Mouse (Mus musculus) kidney, postnatal 10 days (tissue): ENCODE measurements around the gene Dock2.
"Not testable (repeated sequence)": the region's sequence is repeated elsewhere in the genome, so short reads cannot be mapped to it uniquely, and the experiment has no call there.

ENCODE experiments used
- DNase-seq: peaks from one replicate; pipeline ENCODE4 v3.0.0; 2021; ENCODE audit warnings: mixed read lengths

Dock2 gene

DNA sequence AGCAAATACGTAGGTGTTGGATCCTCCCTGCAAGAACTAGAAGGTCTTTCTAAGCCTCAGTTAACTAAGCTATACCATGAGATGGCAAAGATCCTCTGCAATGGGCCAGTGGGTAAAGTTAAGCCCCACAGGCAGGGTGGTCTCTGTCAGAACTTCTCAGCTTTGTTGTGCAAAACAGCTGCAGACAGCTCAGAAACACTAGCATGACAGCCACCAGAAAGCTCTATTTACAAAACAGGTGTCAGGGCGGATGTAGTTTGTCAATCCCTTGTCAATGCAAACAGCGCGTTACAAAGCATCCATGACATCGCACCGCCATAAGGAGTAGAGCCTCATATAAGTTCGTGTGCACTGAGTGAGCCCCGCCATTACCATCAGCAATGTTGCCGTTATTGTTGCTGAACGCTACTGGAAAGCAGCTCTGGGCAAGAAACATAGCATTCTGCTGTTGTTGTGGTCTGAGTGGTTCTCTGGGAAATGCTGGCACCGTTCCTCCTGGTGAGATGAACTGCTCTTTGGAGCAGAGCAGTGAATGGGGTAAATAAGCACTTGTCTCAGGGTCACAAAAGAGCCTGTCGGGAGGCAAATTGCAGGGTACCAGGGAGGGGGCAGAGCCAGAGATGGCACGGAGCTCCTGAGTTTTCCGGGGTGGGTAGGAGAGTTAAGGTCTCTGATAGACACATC is 507.2 kb downstream of the Dock2 start:
- DNase-seq = no peak

GRCm38 (mm10) chr11:34275941-34276340 is 507.8 kb downstream of the Dock2 start:
- DNase-seq = peak; percentile 6

DNA sequence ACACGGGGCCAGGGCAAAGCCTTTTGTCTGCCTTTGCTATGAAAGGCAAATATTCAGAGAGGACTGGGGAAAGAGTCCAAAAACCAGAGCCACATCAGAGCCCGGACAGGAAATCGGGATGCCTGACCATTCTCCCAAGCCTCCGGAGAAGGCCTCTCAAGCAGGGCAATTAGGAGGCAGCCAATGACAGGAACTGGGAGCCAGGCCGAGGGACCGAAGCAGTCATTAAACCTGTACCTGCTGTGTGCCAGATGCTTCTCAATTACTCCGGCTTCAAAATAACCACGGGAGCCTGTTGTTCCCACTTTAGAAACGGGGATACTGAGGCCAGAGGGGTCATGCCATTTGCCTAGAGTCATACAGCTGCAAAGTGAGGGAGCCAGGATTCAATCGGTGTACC is 511.7 kb downstream of the Dock2 start:
- no peak for DNase-seq

DNA sequence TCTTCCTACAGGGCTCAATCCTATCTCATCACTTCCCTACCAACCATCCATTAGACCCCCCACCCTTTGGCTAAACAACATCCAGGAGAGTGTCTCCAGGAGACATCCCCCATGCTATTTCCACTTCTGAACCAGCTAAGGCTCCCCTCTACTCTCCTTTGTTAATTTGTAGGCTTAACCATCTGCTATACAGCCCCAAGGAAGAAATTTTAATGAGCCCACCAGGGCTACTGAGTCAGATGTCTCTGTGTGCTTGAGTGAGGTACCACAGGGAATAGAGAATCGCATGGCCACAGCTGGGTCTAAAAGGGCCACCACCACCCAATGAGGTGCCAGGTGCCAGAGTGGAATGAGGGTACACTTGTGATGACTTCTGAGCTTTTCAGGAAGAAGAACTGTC is 519.6 kb downstream of the Dock2 start:
- no peak for DNase-seq

GRCm38 (mm10) chr11:34258849-34259469 is 524.7 kb downstream of the Dock2 start:
- no peak for DNase-seq

DNA sequence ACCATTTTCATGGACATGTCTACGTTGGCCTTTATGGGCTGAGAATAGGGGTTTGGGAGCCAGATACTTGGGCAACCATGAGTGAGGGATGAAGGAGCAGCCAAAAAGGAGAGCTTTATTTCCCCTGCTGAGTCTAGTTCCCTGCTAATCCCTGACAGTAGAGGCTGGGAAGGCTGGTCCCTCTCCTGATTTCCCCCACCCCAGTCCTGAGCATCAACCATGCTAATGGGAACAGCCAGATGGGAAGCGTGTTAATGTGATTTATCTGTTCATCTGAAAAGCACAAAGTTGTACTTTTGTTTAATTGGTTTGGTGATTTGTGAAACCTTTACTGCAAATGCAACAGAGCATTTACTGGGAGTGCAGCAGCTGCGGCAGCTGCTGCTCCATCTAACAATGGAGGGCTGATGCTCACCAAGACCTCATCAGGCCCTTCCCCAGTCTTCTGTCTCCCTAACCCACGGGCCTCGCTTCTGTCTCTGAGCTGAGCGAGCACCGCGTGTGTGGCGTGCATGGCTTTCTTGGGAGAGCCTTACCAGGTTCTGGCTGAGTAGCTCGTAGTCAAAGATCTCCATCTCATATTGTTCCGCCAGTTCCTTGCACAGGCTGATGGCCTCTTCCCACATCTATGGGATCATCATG is 526.0 kb downstream of the Dock2 start:
- no peak for DNase-seq

DNA sequence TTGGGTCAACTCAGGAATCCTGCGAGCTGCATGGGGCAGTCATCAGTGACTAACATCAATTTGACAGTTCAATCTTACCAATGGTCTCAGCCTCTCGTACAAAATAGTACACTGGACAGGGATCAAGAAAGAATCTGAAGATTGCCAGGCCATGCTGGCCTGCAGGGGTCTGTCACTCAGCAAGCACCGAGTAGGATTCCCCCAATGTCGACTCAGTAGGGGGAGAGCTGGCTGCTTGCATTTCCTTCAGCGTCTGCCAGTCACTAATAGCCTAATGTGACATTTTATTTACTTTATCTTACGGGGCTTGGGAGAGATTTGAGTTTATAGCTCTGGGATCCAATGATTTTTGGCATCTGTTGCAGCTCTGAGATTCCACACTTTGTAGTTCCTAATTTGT is 540.7 kb downstream of the Dock2 start:
- DNase-seq = no peak

DNA sequence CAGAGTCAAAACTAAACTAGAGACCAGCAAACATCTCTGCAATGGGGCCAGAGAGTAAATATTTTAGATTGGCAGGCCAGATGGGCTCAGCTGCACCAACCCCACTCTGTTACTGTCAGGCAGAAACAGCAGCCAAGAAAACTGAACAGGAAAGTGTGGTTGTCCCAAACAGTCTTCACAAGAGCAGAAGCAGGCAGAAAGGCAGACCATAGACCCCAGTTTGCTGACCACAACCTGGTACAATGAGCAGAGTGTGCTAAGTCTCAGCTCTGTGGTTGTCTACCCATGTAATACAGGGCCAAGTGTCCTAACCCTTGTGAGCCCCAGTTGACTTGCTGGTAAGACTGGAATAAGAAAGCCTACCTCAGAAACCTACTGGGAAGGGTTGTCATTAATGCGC is 543.4 kb downstream of the Dock2 start:
- DNase-seq = no peak

DNA sequence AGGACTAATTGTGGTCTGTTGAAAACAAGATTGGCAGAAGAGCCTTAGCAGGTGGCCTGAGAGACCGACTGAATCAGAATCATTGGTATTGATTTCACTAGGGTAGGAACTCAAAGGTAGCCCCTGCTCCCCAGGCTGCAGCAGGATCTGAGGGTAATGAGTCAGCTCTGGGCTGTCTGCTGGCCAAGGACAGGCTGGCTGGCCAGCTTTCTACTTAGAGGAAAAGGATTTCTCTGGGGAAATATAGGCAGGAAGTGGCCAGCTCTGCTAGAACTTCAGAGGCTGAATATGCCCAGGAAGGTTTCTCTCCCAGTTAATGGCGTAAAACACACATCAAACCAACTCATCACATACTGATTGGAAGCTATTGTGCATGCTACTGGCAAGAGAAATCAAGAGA is 544.0 kb downstream of the Dock2 start:
- no peak for DNase-seq

GRCm38 (mm10) chr11:34236885-34237284 is 546.8 kb downstream of the Dock2 start:
- DNase-seq = no peak

DNA sequence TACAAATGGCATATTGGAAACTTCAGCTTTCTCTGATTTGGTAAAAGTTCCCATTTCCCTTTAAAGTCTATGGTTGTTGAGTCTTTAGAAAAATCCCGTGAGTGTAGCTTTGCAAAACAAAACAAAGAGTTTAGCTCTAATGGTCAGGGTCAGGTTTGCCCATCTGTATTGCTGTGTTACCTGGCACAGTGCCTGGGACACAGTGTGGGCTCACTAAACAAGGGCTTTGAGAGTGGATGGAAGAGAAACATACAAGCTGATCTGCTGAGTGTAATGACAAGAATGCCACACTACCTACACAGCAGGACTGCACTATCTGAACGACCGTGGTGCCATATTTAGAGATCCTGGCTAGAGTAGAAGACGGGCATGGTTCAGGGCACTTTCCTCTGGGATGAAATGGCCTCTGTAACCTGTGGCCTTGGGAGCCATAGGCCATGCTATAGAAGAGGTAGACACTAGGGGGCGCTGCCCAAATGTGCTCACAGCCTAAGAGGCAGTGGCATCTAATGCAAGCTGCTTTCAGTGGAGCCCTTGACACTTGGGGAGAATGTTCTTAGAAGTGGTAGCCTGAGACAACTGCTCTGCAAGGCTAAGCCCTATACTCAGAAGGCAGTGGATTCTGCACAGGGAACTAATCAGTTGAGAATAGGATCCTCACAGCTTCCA is 547.5 kb downstream of the Dock2 start:
- peak; percentile 24 for DNase-seq

DNA sequence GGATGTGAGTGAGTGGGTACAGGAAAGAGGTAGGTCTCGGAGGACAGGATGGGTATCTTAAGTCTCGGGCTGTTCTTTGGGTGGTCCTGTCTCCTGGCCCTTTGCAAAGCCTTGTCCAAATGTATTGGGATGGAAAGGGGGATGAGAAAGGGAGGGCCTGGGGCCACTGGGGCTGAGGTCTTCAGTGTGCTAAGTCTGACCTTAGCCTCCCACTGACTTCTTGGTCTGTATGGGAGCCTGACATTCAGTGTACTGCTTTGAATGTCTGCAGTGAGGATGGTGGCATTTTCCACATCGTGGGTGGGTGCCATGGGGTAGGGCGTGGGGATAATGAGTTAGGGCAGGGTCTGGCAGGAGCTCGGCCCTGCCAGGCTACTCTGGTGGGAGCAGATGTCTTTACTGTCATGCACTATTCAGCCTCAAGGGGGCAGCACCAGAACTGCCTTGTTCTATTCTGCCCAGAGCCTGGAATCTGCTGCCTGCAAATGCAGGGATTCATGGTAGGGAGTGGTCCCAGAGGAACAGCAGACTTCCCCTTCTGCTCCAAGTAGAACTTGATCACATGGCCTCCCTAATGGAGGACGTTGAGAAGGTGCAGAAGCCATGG is 554.8 kb downstream of the Dock2 start:
- peak; percentile 74 for DNase-seq

- no peak for DNase-seq
Measured at GRCm38 (mm10) chr11:34227180-34227579, 556.5 kb downstream of the Dock2 start.

- not testable (repeated sequence) for DNase-seq
Measured at GRCm38 (mm10) chr11:34220596-34220995, 563.1 kb downstream of the Dock2 start.

GRCm38 (mm10) chr11:34212853-34213252 is 570.8 kb downstream of the Dock2 start:
- peak; percentile 79 for DNase-seq

DNA sequence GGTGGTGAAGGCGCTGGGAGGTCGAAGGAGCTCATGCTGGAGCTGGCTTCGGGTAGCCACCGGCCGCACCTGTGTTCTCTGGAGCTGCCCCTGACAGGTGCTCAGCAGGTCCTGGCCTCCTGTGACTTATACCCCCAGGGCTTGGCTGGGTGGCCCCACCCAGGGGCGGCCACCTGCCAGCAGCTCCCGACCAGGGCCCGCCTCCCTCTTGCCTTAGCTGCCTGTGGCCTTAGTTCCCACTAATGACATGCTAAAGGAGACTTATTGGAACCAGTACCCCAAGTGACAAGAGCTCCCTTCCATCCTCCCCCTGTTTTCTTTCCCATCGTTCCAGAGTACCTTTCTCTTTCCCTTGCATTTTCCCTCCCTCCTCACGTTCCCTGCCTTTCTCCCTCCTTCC is 575.7 kb downstream of the Dock2 start, which contains the start of gene Foxi1:
Gene Foxi1, minus strand, starts transcription at position 101 of the 400 bp plus-strand sequence.
- peak; percentile 19 for DNase-seq

GRCm38 (mm10) chr11:34202769-34203168 is 580.9 kb downstream of the Dock2 start:
- no peak for DNase-seq

DNA sequence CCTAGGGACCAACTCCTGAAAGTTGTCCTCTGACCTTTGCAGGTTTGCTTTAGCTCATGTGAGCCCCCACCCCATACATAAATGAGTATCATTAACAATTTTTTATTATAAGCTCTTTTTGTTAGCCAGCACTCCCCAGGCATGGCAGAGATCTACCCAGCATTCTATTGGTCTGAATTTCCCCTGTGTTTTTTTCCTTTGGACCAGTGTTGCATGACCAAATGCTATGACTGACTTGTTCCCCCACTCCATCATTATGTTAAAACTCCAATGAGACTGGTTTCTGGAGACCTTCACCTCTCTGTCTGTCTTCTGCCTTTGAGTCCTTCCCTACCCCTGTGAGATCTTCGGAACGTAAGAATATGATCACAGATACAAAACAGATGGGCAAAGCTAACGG is 588.5 kb downstream of the Dock2 start:
- no peak for DNase-seq

DNA sequence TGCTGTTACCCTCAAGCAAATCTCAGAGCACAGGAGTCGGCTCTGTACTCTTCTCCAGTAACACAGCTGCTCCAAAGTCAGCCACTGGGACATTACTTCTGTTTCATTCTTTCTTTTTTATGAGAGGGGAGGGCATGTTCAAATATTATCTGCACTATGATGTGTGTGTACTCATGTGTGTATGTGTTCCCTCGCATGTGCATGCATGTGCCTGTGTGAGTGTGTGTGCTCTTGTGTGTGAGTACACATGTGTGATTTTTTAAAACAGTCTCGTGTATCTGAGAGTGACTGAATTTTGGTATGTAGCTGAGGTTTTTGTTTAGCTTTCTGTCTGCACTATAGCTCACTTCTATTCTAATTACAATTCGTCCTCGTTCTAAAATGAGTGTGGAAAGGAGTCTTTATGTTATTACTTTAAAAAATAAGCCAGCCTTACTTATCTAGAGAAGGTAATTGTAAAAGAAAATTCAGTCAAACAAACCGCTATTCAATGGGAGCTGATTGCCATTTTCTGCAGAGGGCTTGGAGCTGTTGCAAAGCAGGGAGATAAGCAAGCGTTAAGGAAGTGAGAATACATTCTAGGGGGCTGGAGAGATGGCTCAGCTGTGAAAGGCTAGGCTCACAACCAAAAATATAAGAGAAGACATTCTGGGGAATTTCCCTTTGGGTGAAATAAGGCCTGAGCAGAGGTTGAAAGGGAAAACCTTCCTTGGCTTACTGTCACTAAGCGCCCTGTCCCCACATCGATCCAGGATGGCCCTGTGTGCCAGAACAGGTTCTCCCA is 589.3 kb downstream of the Dock2 start:
- DNase-seq = no peak

GRCm38 (mm10) chr11:34193658-34194057 is 590.0 kb downstream of the Dock2 start:
- DNase-seq = no peak

DNA sequence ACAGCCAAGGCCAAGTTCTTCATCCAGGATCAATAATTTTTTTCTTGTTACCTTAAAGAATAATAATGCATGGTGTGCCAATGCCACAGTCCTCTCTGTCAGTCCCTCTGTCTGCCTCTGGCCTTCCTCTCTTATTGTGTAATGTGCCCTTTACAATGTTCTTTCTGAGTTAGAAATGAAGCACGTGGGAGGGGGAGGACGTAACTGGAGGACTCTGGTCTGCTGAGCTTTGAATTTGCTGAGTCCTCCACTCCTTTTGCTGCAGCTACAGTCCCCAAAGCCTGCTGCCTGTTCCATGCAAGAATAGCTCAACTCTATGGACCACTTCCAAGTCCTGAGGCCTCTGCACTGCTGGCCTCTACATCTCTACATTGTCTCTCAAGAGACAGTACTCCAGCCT is 599.4 kb downstream of the Dock2 start:
- DNase-seq = peak; percentile 30
